Comparison of ENCODE assay signal across 13 mouse cellular contexts in the genomic region with DNA sequence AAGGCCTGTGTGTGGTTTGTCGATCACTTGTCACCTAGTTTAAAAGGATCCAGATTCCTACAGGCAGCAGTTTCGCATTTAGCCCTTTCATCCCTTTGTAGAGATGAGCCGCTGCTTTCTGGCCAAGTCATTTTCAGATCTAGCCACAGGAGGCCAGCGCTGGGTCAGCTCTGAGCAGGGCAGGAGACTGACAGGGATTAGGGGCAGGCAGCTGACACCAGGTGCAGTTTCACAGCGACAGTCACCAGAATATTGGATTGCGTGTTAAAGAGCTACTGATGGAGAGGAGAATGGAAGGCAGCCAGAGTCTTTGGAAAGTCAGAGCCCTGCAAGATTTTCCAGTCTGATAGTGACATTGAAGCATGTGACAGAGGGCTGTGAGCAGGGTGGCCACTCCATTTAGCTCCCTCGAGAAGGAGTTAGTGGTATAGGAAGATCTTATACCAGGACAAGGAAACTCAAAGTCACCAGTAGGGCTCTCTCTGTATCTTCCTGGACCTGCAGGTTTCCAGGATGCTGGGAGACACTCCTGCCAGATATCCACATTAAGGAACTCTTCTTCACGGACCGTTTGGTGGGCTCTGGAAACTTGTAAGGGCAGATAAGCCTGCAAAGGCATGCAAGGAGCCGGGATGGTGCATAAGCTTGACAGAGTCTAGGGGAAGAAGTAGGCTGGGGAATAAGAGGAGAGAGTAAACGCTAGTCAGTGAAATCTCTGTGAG. TPM values are rescaled to one million over a fixed set of nuclear protein-coding genes. Genes with fewer than 3 reads are reported as not detected.
DNase-seq lines count a peak whose midpoint lies in the region; ATAC-seq and TF ChIP-seq lines count a peak whose summit lies in the region.
"Had no signal": no experiment of that assay in that cellular context is flagged by ENCODE, and none has a peak within 500 bp of the region (broad histone marks: within the 10 kb centered on the region; RNA-seq: fewer than 3 reads in every experiment).

No protein-coding gene starts in this region.

- H3K9ac ChIP-seq in lung, embryonic 14.5 days: no peak overlapping the region
- H3K9ac ChIP-seq: heart, embryonic 15.5 days had no signal

- no peaks in the 10 kb centered on the region for H3K36me3 ChIP-seq in lung, embryonic 14.5 days (ENCODE audit: insufficient read depth)
- H3K36me3 ChIP-seq: heart, embryonic 15.5 days had no signal

- peak; percentile 5 for DNase-seq in lung, embryonic 14.5 days
- DNase-seq in lung, adult 2 months: no peak
- DNase-seq in embryo, embryonic 9.5 days (ENCODE audit: extremely low spot score): peak; percentile 20
- peak; percentile 44 for DNase-seq in retina, embryonic 14.5 days (ENCODE audit: low spot score)
- DNase-seq in kidney, postnatal 25 days: no peak
- DNase-seq: kidney, adult 8-10 months; lung, adult 18-20 months had no signal

- H3K9me3 ChIP-seq in lung, embryonic 14.5 days (ENCODE audit: low read depth, low read length): no peaks in the 10 kb centered on the region
- H3K9me3 ChIP-seq: heart, embryonic 15.5 days had no signal

- H3K4me1 ChIP-seq in lung, embryonic 14.5 days (ENCODE audit: insufficient read depth): no peaks in the 10 kb centered on the region
- H3K4me1 ChIP-seq in lung, adult 2 months (ENCODE audit: control insufficient read depth, insufficient read depth, low read length): no peaks in the 10 kb centered on the region

- TF ChIP-seq CTCF in lung, embryonic 14.5 days (IDR thresholded peaks at IDR 0.05; ENCODE audit: low read depth): no peak
- TF ChIP-seq CTCF in lung, adult 2 months (IDR thresholded peaks at IDR 0.05; ENCODE audit: insufficient read depth, low read length): no peak

- no peak overlapping the region for H3K4me3 ChIP-seq in lung, embryonic 14.5 days (ENCODE audit: low read depth, low read length)
- H3K4me3 ChIP-seq in lung, adult 2 months (replicated peaks; ENCODE audit: extremely low read depth, low read depth, low read length): no peak overlapping the region
- H3K4me3 ChIP-seq: heart, embryonic 15.5 days had no signal

- no peak for TF ChIP-seq POLR2A in lung, adult 2 months (IDR thresholded peaks at IDR 0.05; ENCODE audit: borderline replicate concordance, extremely low read depth, low read depth, low read length)

- WGBS in lung, embryonic 14.5 days: 17% methylated on average over 11 of the region's 11 CpGs
- WGBS in lung, adult 2 months: 26% methylated on average over 11 of the region's 11 CpGs

- H3K4me2 ChIP-seq in lung, embryonic 14.5 days: no peak overlapping the region
- H3K4me2 ChIP-seq: heart, embryonic 15.5 days had no signal

- H3K27ac ChIP-seq in lung, embryonic 14.5 days (ENCODE audit: low read depth): no peak overlapping the region
- H3K27ac ChIP-seq: heart, embryonic 15.5 days; stomach, postnatal 0 days had no signal

- no peak for ATAC-seq in lung, embryonic 14.5 days (ENCODE audit: insufficient read depth)
- ATAC-seq in cerebellum, adult (ENCODE audit: insufficient number of reproducible peaks, low FRiP score, low TSS enrichment): peak; percentile 28; the same call in 1 of the 2 replicates
- ATAC-seq in megakaryocyte-erythroid progenitor cell, adult 5-6 weeks (replicated peaks; ENCODE audit: low FRiP score, low TSS enrichment, poor library complexity, severe bottlenecking): no peak
- ATAC-seq: forebrain, embryonic 16.5 days had no signal

- no peaks in the 10 kb centered on the region for H3K27me3 ChIP-seq in lung, embryonic 14.5 days (ENCODE audit: insufficient read depth, low read length)

RNA-seq across cellular contexts. Expression of gene Kcnma1, which starts 21.4 kb away (rescaled TPM):
- 1.5 and 2.2 TPM in 2 replicates for polyA plus RNA-seq in lung, embryonic 14.5 days (2014; fragmentation: Nextera tagmentation; extraction: Ambion mirVana)
- 1.3 and 1.6 TPM in 2 replicates for polyA plus RNA-seq in lung, adult 2 months (2012; rRNA removed)
- not detected in 2 replicates for total RNA-seq in megakaryocyte-erythroid progenitor cell, adult 5-6 weeks (2014; fragmentation: Nextera tagmentation)
- not detected in 2 replicates for total RNA-seq in megakaryocyte-erythroid progenitor cell, adult 5-6 weeks (2017)
- total RNA-seq: monocyte, adult 5-6 weeks had no signal

Comparison
In these comparisons a context has a peak if more than half of its experiments do, and no peak if none do; other contexts are left out.
1. DNase-seq: peak in lung, embryonic 14.5 days (single experiment), embryo, embryonic 9.5 days (single experiment) and retina, embryonic 14.5 days (single experiment); none in lung, adult 2 months (single experiment) and kidney, postnatal 25 days (0 of 2).